Mouse (Mus musculus): ENCODE measurements at regions not wholly inside any gene's neighbourhood (a gene's known extent, or its start where the extent isn't known, plus 50 kb on each side); places are given as distances from the start of the nearest gene placed in this dataset.

DNA sequence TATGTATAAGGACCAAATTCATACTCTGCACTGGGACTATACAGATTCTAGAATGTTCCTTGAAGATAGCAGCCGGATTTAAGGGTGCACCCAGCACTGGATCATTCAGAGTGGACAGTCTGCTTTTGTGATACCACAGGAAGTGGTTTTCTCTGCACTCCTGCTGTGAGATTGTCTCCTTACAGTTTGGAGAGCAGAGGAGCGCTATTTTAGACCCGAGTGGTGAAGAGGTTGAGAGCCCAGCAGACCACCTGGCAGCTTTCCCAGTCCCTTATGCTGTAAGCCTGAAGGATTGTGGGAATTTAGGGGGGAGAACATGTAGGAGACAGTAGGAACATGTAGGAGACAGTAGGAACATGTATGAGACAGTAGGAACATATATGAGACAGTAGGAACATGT, 147.5 kb upstream of the Zmiz1 start:
- Histone ChIP-seq H3K4me3 (ENCODE audit: control insufficient read depth in 1 of 2, insufficient read depth in 1 of 2, low read depth in 2 of 2, low read length in 2 of 2) (no peak overlapping the region), H3K79me2 (ENCODE audit: control insufficient read depth, insufficient read depth, low read length, poor library complexity) (no peaks in the 10 kb centered on the region), H3K9ac (ENCODE audit: control insufficient read depth, low read depth, low read length, poor library complexity, severe bottlenecking) (no peak overlapping the region), H3K27me3 (ENCODE audit: control insufficient read depth in 1 of 2, insufficient read depth in 2 of 2, low read length in 2 of 2) (no peaks in the 10 kb centered on the region), H3K9me3 (replicated peaks; ENCODE audit: insufficient read depth, low read length) (no peaks in the 10 kb centered on the region), H3K4me1 (ENCODE audit: control insufficient read depth in 1 of 2, insufficient read depth in 2 of 2, low read length in 2 of 2) (no peaks in the 10 kb centered on the region), H3K27ac (ENCODE audit: control insufficient read depth, low read depth, low read length) (no peak overlapping the region), H3K36me3 (ENCODE audit: control insufficient read depth in 1 of 2, insufficient read depth in 2 of 2, low read length in 2 of 2) (no peaks in the 10 kb centered on the region)
- TF ChIP-seq MEF2A (IDR thresholded peaks at IDR 0.05; ENCODE audit: extremely low read depth, insufficient replicate concordance, low read depth, low read length, poor library complexity, severe bottlenecking) (no peak), SIN3A (IDR thresholded peaks at IDR 0.05; ENCODE audit: low read length) (no peak), POLR2AphosphoS5 (IDR thresholded peaks at IDR 0.05; ENCODE audit: borderline replicate concordance, low read depth, low read length) (no peak), RAD21 (IDR thresholded peaks at IDR 0.05; ENCODE audit: low read depth, low read length) (no peak), CHD1 (IDR thresholded peaks at IDR 0.05; ENCODE audit: low read depth, low read length) (no peak), ZKSCAN1 (IDR thresholded peaks at IDR 0.05; ENCODE audit: low read depth, low read length) (no peak), USF1 (IDR thresholded peaks at IDR 0.05; ENCODE audit: low read depth, low read length) (no peak), MAFK (IDR thresholded peaks at IDR 0.05; ENCODE audit: borderline replicate concordance, low read depth, low read length) (no peak), ELF1 (IDR thresholded peaks at IDR 0.05; ENCODE audit: low read depth, low read length) (no peak), E2F4 (IDR thresholded peaks at IDR 0.05; ENCODE audit: borderline replicate concordance, low read depth, low read length) (no peak), KAT2A (conservative IDR thresholded peaks at IDR 0.05; ENCODE audit: low read depth, low read length) (no peak), MAX (IDR thresholded peaks at IDR 0.05; ENCODE audit: low read length) (no peak), NELFE (IDR thresholded peaks at IDR 0.05; ENCODE audit: low read depth, low read length) (no peak), CHD2 (IDR thresholded peaks at IDR 0.05; ENCODE audit: low read length) (no peak)
- DNase-seq (ENCODE audit: low read depth, low spot score) = no peak

DNA sequence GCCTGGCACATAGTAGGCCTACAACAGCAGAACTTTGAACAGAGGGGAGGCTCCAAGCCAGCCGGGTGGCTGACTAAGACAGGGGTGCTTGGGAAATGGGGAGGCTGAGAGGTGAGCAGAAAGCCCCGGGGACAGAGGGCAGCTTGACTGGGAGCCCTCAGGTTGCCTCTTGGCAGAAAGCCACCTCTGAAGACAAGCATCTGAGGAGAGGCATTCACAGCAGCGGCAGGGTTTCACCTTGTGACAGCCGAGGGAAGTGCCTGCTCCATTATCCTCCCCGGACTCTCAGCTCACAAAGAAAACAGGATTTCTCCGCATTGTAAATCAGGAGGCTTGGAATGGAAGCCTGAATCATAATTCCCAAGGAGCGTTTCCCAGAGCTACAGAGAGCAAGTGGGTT, 146.8 kb upstream of the Zmiz1 start:
- TF ChIP-seq UBTF (IDR thresholded peaks at IDR 0.05; ENCODE audit: borderline replicate concordance, insufficient read depth, low read depth, low read length) (no peak), MXI1 (IDR thresholded peaks at IDR 0.05; ENCODE audit: low read depth, low read length) (no peak), MYC (IDR thresholded peaks at IDR 0.05; ENCODE audit: low read depth, low read length) (no peak), ZC3H11A (IDR thresholded peaks at IDR 0.05; ENCODE audit: low read depth, low read length) (no peak), SIN3A (IDR thresholded peaks at IDR 0.05; ENCODE audit: low read length) (no peak), RAD21 (IDR thresholded peaks at IDR 0.05; ENCODE audit: low read depth, low read length) (no peak), RCOR1 (IDR thresholded peaks at IDR 0.05; ENCODE audit: low read depth, low read length) (no peak), MAZ (IDR thresholded peaks at IDR 0.05; ENCODE audit: low read depth, low read length) (no peak), CHD1 (IDR thresholded peaks at IDR 0.05; ENCODE audit: low read depth, low read length) (no peak), ZNF384 (IDR thresholded peaks at IDR 0.05; ENCODE audit: low read depth, low read length) (no peak), MEF2A (IDR thresholded peaks at IDR 0.05; ENCODE audit: extremely low read depth, insufficient replicate concordance, low read depth, low read length, poor library complexity, severe bottlenecking) (no peak), GATA1 (IDR thresholded peaks at IDR 0.05; ENCODE audit: low read depth, low read length) (no peak)
- H3K9ac ChIP-seq (ENCODE audit: control insufficient read depth, low read depth, low read length, poor library complexity, severe bottlenecking) = no peak overlapping the region
- H3K9me3 ChIP-seq (replicated peaks; ENCODE audit: insufficient read depth, low read length) = no peaks in the 10 kb centered on the region
- H3K27me3 ChIP-seq (ENCODE audit: control insufficient read depth in 1 of 2, insufficient read depth in 2 of 2, low read length in 2 of 2) = no peaks in the 10 kb centered on the region
- H3K79me2 ChIP-seq (ENCODE audit: control insufficient read depth, insufficient read depth, low read length, poor library complexity) = no peaks in the 10 kb centered on the region
- no peak overlapping the region for H3K4me3 ChIP-seq (ENCODE audit: control insufficient read depth in 1 of 2, insufficient read depth in 1 of 2, low read depth in 2 of 2, low read length in 2 of 2)
- no peak overlapping the region for H3K27ac ChIP-seq (ENCODE audit: control insufficient read depth, low read depth, low read length)
- DNase-seq (ENCODE audit: low read depth, low spot score) = no peak
- no peaks in the 10 kb centered on the region for H3K36me3 ChIP-seq (ENCODE audit: control insufficient read depth in 1 of 2, insufficient read depth in 2 of 2, low read length in 2 of 2)
- H3K4me1 ChIP-seq (ENCODE audit: control insufficient read depth in 1 of 2, insufficient read depth in 2 of 2, low read length in 2 of 2) = no peaks in the 10 kb centered on the region
